Mouse (Mus musculus) heart, adult 2 months (tissue): ENCODE measurements around the gene Myl9. TPM values are rescaled to one million over a fixed set of nuclear protein-coding genes. Genes with fewer than 3 reads are reported as not detected.
"Not testable (repeated sequence)": the region's sequence is repeated elsewhere in the genome, so short reads cannot be mapped to it uniquely, and the experiment has no call there.

ENCODE experiments used
- DNase-seq, 2 experiments: peaks; one replicate each; pipeline ENCODE4 v3.0.0; 2021
- H3K27ac ChIP-seq: fragments of 200-600 bp; 2 replicates; pipeline ENCODE4 v1.8.1; 2022
- H3K27me3 ChIP-seq: fragments of 200-500 bp; 2 replicates; pipeline ENCODE4 v1.6.1; 2012; ENCODE audit warnings: mild to moderate bottlenecking, low read length, inconsistent platforms, mixed read lengths; ENCODE audit not compliant: control insufficient read depth, insufficient read depth
- H3K36me3 ChIP-seq: fragments of 200-500 bp; 2 replicates; pipeline ENCODE4 v1.6.1; 2012; ENCODE audit warnings: low read length, inconsistent platforms; ENCODE audit not compliant: control insufficient read depth, insufficient read depth
- H3K4me1 ChIP-seq: fragments of 200-500 bp; 2 replicates; pipeline ENCODE4 v1.6.1; 2011; ENCODE audit warnings: low read length; ENCODE audit not compliant: control insufficient read depth, insufficient read depth
- H3K4me3 ChIP-seq: fragments of 200-600 bp; 2 replicates; pipeline ENCODE4 v1.8.1; 2022
- H3K79me2 ChIP-seq: fragments of 200-500 bp; replicated peaks from 2 replicates; pipeline ENCODE4 v1.6.1; 2012; ENCODE audit warnings: mild to moderate bottlenecking, inconsistent platforms, low read length, moderate library complexity, mixed read lengths; ENCODE audit not compliant: control insufficient read depth, insufficient read depth
- H3K9ac ChIP-seq: fragments of 200-500 bp; 2 replicates; pipeline ENCODE4 v1.6.1; 2012; ENCODE audit warnings: low read depth, mild to moderate bottlenecking, control low read depth, inconsistent platforms, low read length, mixed read lengths
- CTCF ChIP-seq: fragments of 200-600 bp; IDR thresholded peaks from 2 replicates; pipeline ENCODE4 v1.8.1; 2022; ENCODE audit warnings: antibody characterized with exemption, mild to moderate bottlenecking, moderate library complexity
- EP300 ChIP-seq: fragments of 200-500 bp; IDR thresholded peaks from 2 replicates; pipeline ENCODE4 v1.6.1; 2011; ENCODE audit warnings: low read depth, low read length, control low read depth; ENCODE audit not compliant: insufficient read depth
- POLR2A ChIP-seq: fragments of 200-500 bp; IDR thresholded peaks from 2 replicates; pipeline ENCODE4 v1.6.1; 2011; ENCODE audit warnings: mild to moderate bottlenecking, low read depth, low read length, control low read depth; ENCODE audit not compliant: insufficient read depth
- WGBS: fragments of 180-500 bp; shearing (Covaris S2); methylation state at CpG from one replicate; pipeline ENCODE4 v1.1.7; 2018; 5-methylcytosine and 5-hydroxymethylcytosine counted together
- intact Hi-C: fragments of 180-260 bp; cut with DNase I; formaldehyde crosslinking; loops from one replicate; pipeline ENCODE4 v1.15.1; 2025
- polyA plus RNA-seq: library from polyadenylated mRNA; depleted of rRNA; stranded (reverse); fragments of >200 nt; gene quantifications from 2 replicates; pipeline ENCODE4 v1.2.3, GENCODE M21; 2012; rRNA removed
- total RNA-seq, 2 experiments: library from RNA; stranded (reverse); gene quantifications; 2 replicates each; pipeline ENCODE4 v1.2.3; 2021

The Myl9 gene
- total and polyA plus RNA-seq, 3 experiments: 86.6 to 204 (median 107) TPM

- WGBS: 100% methylated on average over 1 of the region's 1 CpGs
- H3K27me3 ChIP-seq: no peaks in the 10 kb centered on the region
- no peak for TF ChIP-seq POLR2A
- no peak for TF ChIP-seq EP300
- TF ChIP-seq CTCF: no peak
- intact Hi-C loops: no loop called here
- H3K9ac ChIP-seq: no peak overlapping the region
- no peak overlapping the region for H3K4me3 ChIP-seq
- DNase-seq: no peak
- H3K27ac ChIP-seq: no peak overlapping the region
- no peaks in the 10 kb centered on the region for H3K36me3 ChIP-seq
- no peaks in the 10 kb centered on the region for H3K79me2 ChIP-seq
- H3K4me1 ChIP-seq: no peaks in the 10 kb centered on the region
Observed at GRCm38 (mm10) chr2:156816116-156816515, 40.9 kb downstream of the Myl9 start.

- DNase-seq, H3K4me1 ChIP-seq, H3K36me3 ChIP-seq, intact Hi-C loops, H3K27ac ChIP-seq, H3K79me2 ChIP-seq, H3K4me3 ChIP-seq, H3K9ac ChIP-seq, H3K27me3 ChIP-seq: not testable (repeated sequence)
- TF ChIP-seq CTCF: peak; percentile 18; the same call in 1 of the 2 replicates
- 85% methylated on average over 6 of the region's 6 CpGs for WGBS
Observed at GRCm38 (mm10) chr2:156825128-156825527, 49.9 kb downstream of the Myl9 start.

Other genes with a start within 250 kb of the Myl9 start
- gene Aar2, start 227.8 kb upstream of the Myl9 start, total RNA-seq: 10 to 100 TPM; 21.0 to 22.7 TPM
- 19.4 and 26.0 TPM in 2 replicates for gene Aar2, start 227.8 kb upstream of the Myl9 start, polyA plus RNA-seq
- gene Dlgap4, start 161.7 kb upstream of the Myl9 start, total RNA-seq: 10 to 100 TPM; 31.3 to 32.5 TPM
- gene Dlgap4, start 161.7 kb upstream of the Myl9 start, polyA plus RNA-seq: 61.0 and 61.5 TPM in 2 replicates
- under 1 TPM; 0.63 to 0.66 TPM for gene Tgif2, start 64.6 kb downstream of the Myl9 start, total RNA-seq
- gene Tgif2, start 64.6 kb downstream of the Myl9 start, polyA plus RNA-seq: 0.76 and 1.2 TPM in 2 replicates
- gene 4930518I15Rik, start 82.5 kb downstream of the Myl9 start, total RNA-seq: under 1 TPM; 0.55 to 0.84 TPM
- 0.59 and 1.7 TPM in 2 replicates for gene 4930518I15Rik, start 82.5 kb downstream of the Myl9 start, polyA plus RNA-seq
- gene Rab5if, start 87.7 kb downstream of the Myl9 start, total RNA-seq: 100 to 1,000 TPM; 104 to 116 TPM
- 64.4 and 119 TPM in 2 replicates for gene Rab5if, start 87.7 kb downstream of the Myl9 start, polyA plus RNA-seq
- gene Sla2, start 111.8 kb downstream of the Myl9 start, total RNA-seq: not detected
- 0.33 TPM in 1 of 2 replicates, not detected in the other for gene Sla2, start 111.8 kb downstream of the Myl9 start, polyA plus RNA-seq
- 10 to 100 TPM; 19.8 to 23.6 TPM for gene Ndrg3, start 216.6 kb downstream of the Myl9 start, total RNA-seq
- gene Ndrg3, start 216.6 kb downstream of the Myl9 start, polyA plus RNA-seq: 21.5 and 33.5 TPM in 2 replicates
- gene Dsn1, start 231.7 kb downstream of the Myl9 start, total RNA-seq: 1 to 10 TPM; 1.3 to 1.8 TPM
- gene Dsn1, start 231.7 kb downstream of the Myl9 start, polyA plus RNA-seq: 0.70 and 2.0 TPM in 2 replicates